Mouse (Mus musculus) olfactory bulb, adult 2 months (tissue): Measurements from ENCODE around the gene Spata13.

Experiments
- CTCF ChIP-seq: fragments of 200-500 bp; IDR thresholded peaks from 2 replicates; pipeline ENCODE4 v1.5.1; 2012; ENCODE audit warnings: low read depth, mild to moderate bottlenecking, low read length, moderate library complexity; ENCODE audit not compliant: insufficient read depth
- POLR2A ChIP-seq: fragments of 200-500 bp; IDR thresholded peaks from 2 replicates; pipeline ENCODE4 v1.6.1; 2012; ENCODE audit warnings: mild to moderate bottlenecking, low read depth, low read length, moderate library complexity; ENCODE audit not compliant: insufficient read depth

DNA sequence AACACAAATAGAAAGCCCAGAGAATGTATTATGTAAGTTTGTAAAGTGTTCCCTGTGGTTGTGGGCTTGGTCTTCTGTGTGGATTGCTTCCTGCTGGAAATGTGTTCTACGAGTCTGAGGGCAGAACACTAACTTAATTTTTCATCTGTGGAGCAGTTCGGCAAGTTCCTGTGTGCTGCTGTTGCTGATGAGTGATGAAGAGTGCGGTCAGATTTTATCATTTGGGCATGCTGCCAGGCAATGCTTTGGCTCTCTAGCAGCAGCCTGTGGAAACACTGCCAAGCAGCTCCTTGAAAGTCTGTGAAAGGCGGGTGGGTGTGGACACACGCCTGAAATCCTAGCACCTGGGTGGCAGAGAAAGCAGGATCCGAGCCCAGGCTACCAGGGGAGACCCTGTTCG lies 41.0 kb upstream of the Spata13 start:
- no peak for TF ChIP-seq CTCF
- TF ChIP-seq POLR2A = no peak
